Mouse (Mus musculus) CH12.LX (cell line): ENCODE measurements at regions not wholly inside any gene's neighbourhood (a gene's known extent, or its start where the extent isn't known, plus 50 kb on each side); places are given as distances from the start of the nearest gene placed in this dataset.

Source experiments
- EP300 ChIP-seq: IDR thresholded peaks from 2 replicates; pipeline ENCODE4 v1.6.1; 2011; ENCODE audit warnings: low read length, improper control_type of control experiment
- ETS1 ChIP-seq: conservative IDR thresholded peaks from 2 replicates; pipeline ENCODE4 v1.6.1; 2012; ENCODE audit warnings: low read depth, mild to moderate bottlenecking, inconsistent platforms, low read length, improper control_type of control experiment, moderate library complexity
- KAT2A ChIP-seq: IDR thresholded peaks from 2 replicates; pipeline ENCODE4 v1.6.1; 2012; ENCODE audit warnings: low read length, improper control_type of control experiment, inconsistent platforms; ENCODE audit not compliant: insufficient replicate concordance
- MAFK ChIP-seq: IDR thresholded peaks from 2 replicates; pipeline ENCODE4 v1.6.1; 2011; ENCODE audit warnings: low read length, improper control_type of control experiment; ENCODE audit not compliant: insufficient replicate concordance
- MXI1 ChIP-seq: IDR thresholded peaks from 2 replicates; pipeline ENCODE4 v1.6.1; 2011; ENCODE audit warnings: mild to moderate bottlenecking, low read depth, low read length, improper control_type of control experiment

- TF ChIP-seq KAT2A (no peak), MAFK (no peak), EP300 (no peak), ETS1 (no peak), MXI1 (no peak)
Observed at GRCm38 (mm10) chrX:156594735-156595134, 820.4 kb downstream of the Phex start.
